Comparison of ENCODE assay signal across 11 mouse cellular contexts in genomic region chr4:136761713-136762380, GRCm38 (mm10).
DNase-seq lines count a peak whose midpoint lies in the region; ATAC-seq and TF ChIP-seq lines count a peak whose summit lies in the region.
"Had no signal": no experiment of that assay in that cellular context is flagged by ENCODE, and none has a peak within 500 bp of the region (broad histone marks: within the 10 kb centered on the region; RNA-seq: fewer than 3 reads in every experiment).

No protein-coding gene starts in this region.

- TF ChIP-seq CTCF in gastrocnemius, adult 2 months (IDR thresholded peaks at IDR 0.05), result no peak

- H3K9ac ChIP-seq in midbrain, embryonic 11.5 days (ENCODE audit: low read length), result peak overlapping the region; percentile 42; the same call in 1 of the 2 replicates

- H3K36me3 ChIP-seq in hindbrain, embryonic 10.5 days, result peaks cover 45% of the 10 kb centered on the region
- H3K36me3 ChIP-seq in midbrain, embryonic 11.5 days (ENCODE audit: control insufficient read depth, insufficient read depth, low read length), result no peaks in the 10 kb centered on the region

- H3K4me1 ChIP-seq in hindbrain, embryonic 10.5 days (replicated peaks), result peaks cover 90% of the 10 kb centered on the region
- peaks cover 68% of the 10 kb centered on the region for H3K4me1 ChIP-seq in midbrain, embryonic 11.5 days (ENCODE audit: control insufficient read depth, insufficient read depth, low read length)

- peak; percentile 61 for ATAC-seq in midbrain, embryonic 11.5 days (ENCODE audit: low FRiP score)
- no peak for ATAC-seq in CD4-positive, CD25-positive, alpha-beta regulatory T cell, adult 4 months
- no peak for ATAC-seq in erythroblast, adult 5-6 weeks (replicated peaks; ENCODE audit: low FRiP score, poor library complexity, severe bottlenecking)

- intact Hi-C loops in gastrocnemius, adult 2 months (cut with DNase I), result no loop called here
- intact Hi-C loops in left cerebral cortex, postnatal 25 days (cut with DNase I), result no loop called here

- H3K4me3 ChIP-seq in gastrocnemius, adult 2 months, result no peak overlapping the region
- no peak overlapping the region for H3K4me3 ChIP-seq in hindbrain, embryonic 10.5 days
- H3K4me3 ChIP-seq in midbrain, embryonic 11.5 days (ENCODE audit: low read depth, low read length), result no peak overlapping the region
- H3K4me3 ChIP-seq: megakaryocyte, embryonic 14.5 days had no signal

- peak overlapping the region; percentile 31; the same call in 1 of the 2 replicates for H3K27ac ChIP-seq in gastrocnemius, adult 2 months
- H3K27ac ChIP-seq in hindbrain, embryonic 10.5 days, result peak overlapping the region; percentile 81
- peak overlapping the region; percentile 77 for H3K27ac ChIP-seq in midbrain, embryonic 11.5 days (ENCODE audit: low read depth, low read length)

- 45% methylated on average over 18 of the region's 18 CpGs for WGBS in hindbrain, embryonic 10.5 days
- 19% methylated on average over 18 of the region's 18 CpGs for WGBS in midbrain, embryonic 11.5 days

- no peak for DNase-seq in gastrocnemius, adult 2 months
- DNase-seq in gastrocnemius, adult 18-20 months (ENCODE audit: low spot score), result no peak
- peak; percentile 33 for DNase-seq in Muller cell, postnatal 12 days (ENCODE audit: inconsistent ontology term)
- no peak for DNase-seq in hindbrain, embryonic 10.5 days (ENCODE audit: low spot score)
- DNase-seq in midbrain, embryonic 11.5 days (ENCODE audit: low spot score, missing footprints), result peak; percentile 92
- no peak for DNase-seq in left cerebral cortex, postnatal 25 days (ENCODE audit: low spot score in 2 of 2)
- DNase-seq: left cerebral cortex, postnatal 4 days; thymus, postnatal 25 days had no signal

- no peak overlapping the region for H3K4me2 ChIP-seq in midbrain, embryonic 11.5 days

- no peaks in the 10 kb centered on the region for H3K27me3 ChIP-seq in hindbrain, embryonic 10.5 days (ENCODE audit: insufficient read depth, poor library complexity, severe bottlenecking)
- peaks cover 2% of the 10 kb centered on the region; the same call in 1 of the 2 replicates for H3K27me3 ChIP-seq in midbrain, embryonic 11.5 days (ENCODE audit: control insufficient read depth, insufficient read depth, low read length)

- H3K9me3 ChIP-seq in hindbrain, embryonic 10.5 days, result no peaks in the 10 kb centered on the region
- no peaks in the 10 kb centered on the region for H3K9me3 ChIP-seq in midbrain, embryonic 11.5 days (ENCODE audit: control insufficient read depth, low read length)

Comparison
In these comparisons a context has a peak if more than half of its experiments do, and no peak if none do; other contexts are left out.
1. DNase-seq: peak in Muller cell, postnatal 12 days (single experiment) and midbrain, embryonic 11.5 days (single experiment); none in gastrocnemius, adult 2 months (single experiment), gastrocnemius, adult 18-20 months (single experiment), hindbrain, embryonic 10.5 days (single experiment) and left cerebral cortex, postnatal 25 days (0 of 2).
2. H3K27ac ChIP-seq: peak in every context shown above with its lines; median percentile 81 in hindbrain, embryonic 10.5 days; 77 in midbrain, embryonic 11.5 days; 31 in gastrocnemius, adult 2 months.